Mouse (Mus musculus) lung, postnatal 0 days (tissue): ENCODE measurements around the gene 3110082I17Rik.

Experiments
- CTCF ChIP-seq: IDR thresholded peaks from 2 replicates; pipeline ENCODE4 v1.5.1; 2016; ENCODE audit warnings: antibody characterized with exemption, mild to moderate bottlenecking
- EP300 ChIP-seq: IDR thresholded peaks from 2 replicates; pipeline ENCODE4 v1.6.1; 2016; ENCODE audit warnings: antibody characterized with exemption, mild to moderate bottlenecking, control low read depth

- no peak for TF ChIP-seq CTCF
- TF ChIP-seq EP300, result no peak
These were observed 45.3 kb downstream of the 3110082I17Rik start for GRCm38 (mm10) chr5:139415001-139415400.
